Mouse (Mus musculus) right cerebral cortex, adult 2 months (tissue): ENCODE measurements around the gene Pold4.
"Not testable (repeated sequence)": the region's sequence is repeated elsewhere in the genome, so short reads cannot be mapped to it uniquely, and the experiment has no call there.

Experiments used
- DNase-seq, 2 experiments: peaks; one replicate each; pipeline ENCODE4 v3.0.0; 2021 to 2022; ENCODE audit warnings: low spot score in 2 of 2

Pold4 gene

GRCm38 (mm10) chr19:4227894-4228678, 3.6 kb upstream of the Pold4 start:
- peak; percentile 72 to 80 for DNase-seq

GRCm38 (mm10) chr19:4228891-4229290, 2.8 kb upstream of the Pold4 start:
- DNase-seq = no peak

GRCm38 (mm10) chr19:4229451-4230076, 2.1 kb upstream of the Pold4 start:
- no peak for DNase-seq

GRCm38 (mm10) chr19:4230415-4230814, 1.3 kb upstream of the Pold4 start:
- no peak for DNase-seq

- no peak for DNase-seq
These were observed 480 bp downstream of the Pold4 start for GRCm38 (mm10) chr19:4232186-4232572.

GRCm38 (mm10) chr19:4232651-4233050, 952 bp downstream of the Pold4 start:
- DNase-seq = no peak

- DNase-seq = no peak
These were observed 2.8 kb downstream of the Pold4 start for GRCm38 (mm10) chr19:4234548-4234947.

GRCm38 (mm10) chr19:4240247-4240668, 8.6 kb downstream of the Pold4 start:
- no peak for DNase-seq

GRCm38 (mm10) chr19:4242416-4242815, 10.7 kb downstream of the Pold4 start:
- no peak for DNase-seq

- DNase-seq = no peak
These were observed 13.1 kb downstream of the Pold4 start for GRCm38 (mm10) chr19:4244775-4245174.

GRCm38 (mm10) chr19:4247010-4247409, 15.3 kb downstream of the Pold4 start:
- DNase-seq = no peak

- not testable (repeated sequence) for DNase-seq
These were observed 17.0 kb downstream of the Pold4 start for GRCm38 (mm10) chr19:4248683-4249082.

GRCm38 (mm10) chr19:4254230-4254629, 22.5 kb downstream of the Pold4 start:
- no peak for DNase-seq

- DNase-seq = no peak
These were observed 24.0 kb downstream of the Pold4 start for GRCm38 (mm10) chr19:4255583-4256162.

- peak; percentile 95 to 96 for DNase-seq
These were observed 25.7 kb downstream of the Pold4 start for GRCm38 (mm10) chr19:4257216-4257896.

- DNase-seq = no peak
These were observed 26.2 kb downstream of the Pold4 start for GRCm38 (mm10) chr19:4257897-4258252.

- DNase-seq = no peak
These were observed 29.5 kb downstream of the Pold4 start for GRCm38 (mm10) chr19:4261038-4261698.

- DNase-seq = no peak
These were observed 31.1 kb downstream of the Pold4 start for GRCm38 (mm10) chr19:4262756-4263155.

- DNase-seq = no peak
These were observed 32.0 kb downstream of the Pold4 start for GRCm38 (mm10) chr19:4263702-4264101.

GRCm38 (mm10) chr19:4264171-4264780, 32.6 kb downstream of the Pold4 start:
- no peak for DNase-seq

GRCm38 (mm10) chr19:4265956-4266355, 34.3 kb downstream of the Pold4 start:
- no peak for DNase-seq
